Mouse (Mus musculus): Measurements from ENCODE around the gene Ly6g6f. TPM values are rescaled to one million over a fixed set of nuclear protein-coding genes. Genes with fewer than 3 reads are reported as not detected.
A peak's percentile ranks its signal among the peaks of the same experiment; 100 is the strongest.

Ly6g6f gene
- total and polyA plus RNA-seq, 3 experiments, result 0.54 to 0.67 TPM; not detected in 1

- dilution Hi-C loops (cut with MboI; ENCODE audit: extremely low pct_ligation_motif_present, extremely low pct_unique_long_range_greater_than_20kb, low sequenced_read_pairs), result no loop called here
- Histone ChIP-seq H3K4me3 (replicated peaks in 1 of 3; ENCODE audit: low read depth in 2 of 3, low read length in 2 of 3, poor library complexity in 1 of 3) (no peak within 1 kb of the TSS), H3K9ac (ENCODE audit: insufficient read depth, low read depth) (no peak within 1 kb of the TSS), H3K4me2 (ENCODE audit: insufficient read depth, low read depth, poor library complexity, severe bottlenecking) (no peak within 1 kb of the TSS), H3K79me2 (replicated peaks; ENCODE audit: control insufficient read depth, extremely low read depth, insufficient read depth, poor library complexity, severe bottlenecking) (0 out of 2 replicates have a peak, but pooled peaks cover 2% of the 10 kb centered on the region), H3K4me1 (ENCODE audit: control insufficient read depth in 1 of 2, insufficient read depth in 2 of 2) (peaks cover 2 to 7% of the 10 kb centered on the region in 2 experiments; a peak in 3 of 4 replicates), H3K9me3 (replicated peaks; ENCODE audit: low read length) (peaks cover 2% of the 10 kb centered on the region), H3K27ac (ENCODE audit: insufficient read depth, low read depth) (no peak within 1 kb of the TSS), H3K27me3 (replicated peaks) (no peaks in the 10 kb centered on the region), H3K36me3 (replicated peaks in 1 of 2; ENCODE audit: control insufficient read depth in 1 of 2, insufficient read depth in 1 of 2, low read length in 1 of 2) (peaks cover 58 to 87% of the 10 kb centered on the region in 2 experiments)
- TF ChIP-seq SMC3 (IDR thresholded peaks at IDR 0.05; ENCODE audit: low read depth, low read length) (peak; percentile 70), MAZ (IDR thresholded peaks at IDR 0.05; ENCODE audit: low read depth, low read length) (0 out of 2 replicates have a peak, but pooled peaks have one; percentile 28), EP300 (IDR thresholded peaks at IDR 0.05; ENCODE audit: low read length) (no peak), RAD21 (IDR thresholded peaks at IDR 0.05; ENCODE audit: low read depth, low read length) (peak; percentile 62), MEF2A (IDR thresholded peaks at IDR 0.05; ENCODE audit: borderline replicate concordance, low read depth, low read length) (no peak), CTCF (conservative IDR thresholded peaks at IDR 0.05 in 1 of 2, IDR thresholded peaks at IDR 0.05 in 1 of 2; ENCODE audit: low read depth in 2 of 2, low read length in 2 of 2) (peak in 1 of 2 experiments; percentile 65; a peak in 2 of 4 replicates), JUN (IDR thresholded peaks at IDR 0.05; ENCODE audit: insufficient read depth, low read depth, low read length) (no peak)
- in situ Hi-C loops (cut with MboI; ENCODE audit: low pct_ligation_motif_present, low pct_unique_long_range_greater_than_20kb, low sequenced_read_pairs), result no loop called here
- peak; percentile 57 for DNase-seq (ENCODE audit: extremely low read depth)
Observed at GRCm38 (mm10) chr17:35058911-35059892, 26.2 kb downstream of the Ly6g6f start, which contains the start of gene Ddah2. Gene Ddah2 (plus strand): TSS chr17:35059035.

- no peak overlapping the region for H3K27ac ChIP-seq (ENCODE audit: insufficient read depth, low read depth)
- peaks cover 65 to 91% of the 10 kb centered on the region in 2 experiments for H3K36me3 ChIP-seq (replicated peaks in 1 of 2; ENCODE audit: control insufficient read depth in 1 of 2, insufficient read depth in 1 of 2, low read length in 1 of 2)
- H3K9ac ChIP-seq (ENCODE audit: insufficient read depth, low read depth), result no peak overlapping the region
- no peak overlapping the region for H3K4me2 ChIP-seq (ENCODE audit: insufficient read depth, low read depth, poor library complexity, severe bottlenecking)
- peaks cover 7% of the 10 kb centered on the region; the same call in 1 of the 2 replicates for H3K79me2 ChIP-seq (replicated peaks; ENCODE audit: control insufficient read depth, extremely low read depth, insufficient read depth, poor library complexity, severe bottlenecking)
- no peak overlapping the region for H3K4me3 ChIP-seq (replicated peaks in 1 of 3; ENCODE audit: low read depth in 2 of 3, low read length in 2 of 3, poor library complexity in 1 of 3)
- H3K27me3 ChIP-seq (replicated peaks), result no peaks in the 10 kb centered on the region
- peaks cover 7% of the 10 kb centered on the region for H3K9me3 ChIP-seq (replicated peaks; ENCODE audit: low read length)
- dilution Hi-C loops (cut with MboI; ENCODE audit: extremely low pct_ligation_motif_present, extremely low pct_unique_long_range_greater_than_20kb, low sequenced_read_pairs) (no loop called here), in situ Hi-C loops (cut with MboI; ENCODE audit: low pct_ligation_motif_present, low pct_unique_long_range_greater_than_20kb, low sequenced_read_pairs) (no loop called here)
- no peak for TF ChIP-seq ZC3H11A (IDR thresholded peaks at IDR 0.05; ENCODE audit: low read depth, low read length)
- no peak for TF ChIP-seq MEF2A (IDR thresholded peaks at IDR 0.05; ENCODE audit: borderline replicate concordance, low read depth, low read length)
- TF ChIP-seq MYC (IDR thresholded peaks at IDR 0.05; ENCODE audit: low read depth, low read length), result no peak
- no peak for TF ChIP-seq MXI1 (IDR thresholded peaks at IDR 0.05; ENCODE audit: low read depth, low read length)
- TF ChIP-seq USF2 (conservative IDR thresholded peaks at IDR 0.05; ENCODE audit: low read depth, low read length), result no peak
- no peak for TF ChIP-seq CTCF (conservative IDR thresholded peaks at IDR 0.05 in 1 of 2, IDR thresholded peaks at IDR 0.05 in 1 of 2; ENCODE audit: low read depth in 2 of 2, low read length in 2 of 2)
- no peak for TF ChIP-seq RCOR1 (conservative IDR thresholded peaks at IDR 0.05; ENCODE audit: low read depth, low read length)
- no peak for TF ChIP-seq EP300 (IDR thresholded peaks at IDR 0.05; ENCODE audit: low read length)
- H3K4me1 ChIP-seq (ENCODE audit: control insufficient read depth in 1 of 2, insufficient read depth in 2 of 2), result peaks cover 2 to 7% of the 10 kb centered on the region in 2 experiments; a peak in 3 of 4 replicates
- no peak for DNase-seq (ENCODE audit: extremely low read depth)
Observed at GRCm38 (mm10) chr17:35058316-35058715, 27.1 kb downstream of the Ly6g6f start.
